Mouse (Mus musculus) ovary, postnatal 14 days (tissue): ENCODE measurements around the gene Olfr1163.
"Not testable (repeated sequence)": the region's sequence is repeated elsewhere in the genome, so short reads cannot be mapped to it uniquely, and the experiment has no call there.

Experiments used
- DNase-seq: peaks from one replicate; pipeline ENCODE4 v3.0.0; 2022; ENCODE audit warnings: low spot score

Olfr1163 gene

DNA sequence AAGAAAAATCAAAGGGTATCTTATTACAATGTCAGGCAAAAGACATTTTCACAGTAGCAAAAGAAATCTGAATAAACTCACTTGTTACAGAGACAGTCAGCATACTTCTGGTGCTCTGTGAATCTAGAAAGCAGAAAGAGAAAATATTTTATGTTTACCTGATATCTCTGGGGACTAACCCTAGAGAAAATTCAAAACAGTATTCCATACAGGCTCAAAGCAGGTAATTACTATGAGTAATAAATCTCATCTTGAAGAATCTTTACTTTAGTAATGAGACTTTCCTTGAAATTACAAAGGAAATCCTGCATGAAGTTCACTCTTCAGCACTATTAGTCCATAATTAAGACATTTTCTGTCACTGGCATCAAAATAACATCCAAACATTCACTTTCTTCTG lies at the start of gene Olfr1163:
Olfr1163 (minus strand) TSS at position 101 of the 400 bp plus-strand sequence.
- DNase-seq, result no peak

DNA sequence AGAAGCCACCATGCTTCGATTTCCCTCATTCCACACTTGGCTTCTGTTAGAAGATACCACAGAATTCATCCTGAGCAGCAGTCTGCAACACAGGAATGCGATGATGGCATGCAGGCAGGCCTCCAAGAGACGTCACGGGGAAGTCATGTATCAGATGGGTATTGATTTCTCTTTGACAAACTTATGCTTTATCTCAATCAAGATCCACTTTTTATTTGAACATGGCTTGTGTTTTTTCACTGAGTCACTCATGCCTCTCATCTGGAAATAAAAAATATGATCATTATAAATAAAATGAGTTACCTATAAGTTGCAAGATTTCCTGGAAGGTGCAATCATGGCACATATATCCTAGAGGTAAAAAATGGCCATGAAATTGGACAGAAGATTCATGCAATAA lies 22.2 kb upstream of the Olfr1163 start, which contains the start of gene Olfr1164:
Olfr1164 (minus strand) TSS at position 101 of the 400 bp plus-strand sequence.
- DNase-seq, result no peak

DNA sequence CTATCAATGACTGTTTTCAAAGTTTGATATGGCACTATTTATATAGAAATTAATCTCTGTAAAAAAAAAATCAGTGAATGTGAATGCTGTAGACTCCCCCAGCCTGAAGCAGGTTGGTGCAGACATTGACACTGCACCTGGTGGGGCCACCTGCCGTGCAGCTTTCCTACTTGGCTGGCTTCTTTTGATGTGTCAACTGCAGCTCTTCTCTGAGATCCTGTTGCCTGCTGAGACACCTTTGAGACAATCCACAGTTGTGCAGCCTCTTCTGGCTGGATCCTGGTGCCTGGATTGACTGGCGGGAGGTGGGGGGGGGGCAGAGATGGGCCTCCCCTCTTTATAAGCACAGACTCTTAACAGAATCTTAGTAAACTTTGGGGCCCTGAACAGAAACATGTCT lies 8.0 kb downstream of the Olfr1163 start:
- DNase-seq, result no peak

- no peak for DNase-seq
Observed at GRCm38 (mm10) chr2:88051029-88051428, 20.6 kb downstream of the Olfr1163 start, which contains the start of gene Olfr1162. Olfr1162 (minus strand) TSS chr2:88051129.

DNA sequence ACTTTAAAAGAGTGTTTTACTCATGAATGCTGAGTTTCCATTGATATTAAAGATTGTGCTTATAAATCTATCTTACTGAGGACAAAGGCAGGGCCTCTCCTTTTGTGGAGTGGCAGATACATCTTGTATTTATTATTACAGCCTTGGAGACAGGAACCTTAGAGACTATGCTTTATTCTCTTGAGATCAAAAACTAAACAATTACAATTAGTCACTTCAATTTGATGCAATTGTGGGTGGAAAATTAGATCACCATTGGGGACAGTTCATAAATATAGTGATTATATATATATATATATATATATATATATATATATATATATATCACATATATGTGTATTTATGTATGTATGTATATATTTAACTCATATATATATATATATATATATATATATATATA lies 34.0 kb downstream of the Olfr1163 start, which contains the start of gene Olfr73:
Olfr73 (minus strand) TSS at position 101 of the 400 bp plus-strand sequence.
- no peak for DNase-seq

DNA sequence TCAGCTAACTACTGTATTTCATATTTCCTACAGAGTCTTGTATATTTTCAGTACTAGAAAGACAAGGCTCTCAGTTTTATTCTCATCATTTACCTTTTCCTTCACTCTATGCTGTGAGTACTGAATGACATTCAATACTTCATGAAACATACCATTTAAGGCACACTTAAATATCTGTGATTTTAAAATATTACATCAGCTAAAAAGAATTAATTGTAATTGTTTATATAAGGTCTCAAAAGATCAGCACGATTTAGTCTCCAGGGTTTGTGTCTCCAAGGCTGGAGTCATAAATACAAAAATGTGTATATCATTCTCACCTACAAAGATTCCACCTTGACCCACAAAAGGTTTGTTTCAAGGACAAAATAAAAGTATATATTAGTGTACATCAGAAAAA lies 49.2 kb downstream of the Olfr1163 start, which contains the start of gene Olfr1161:
Olfr1161 (plus strand) TSS at position 301 of the 400 bp plus-strand sequence.
- not testable (repeated sequence) for DNase-seq
